Mouse (Mus musculus) kidney, adult 2 months (tissue): ENCODE measurements at regions not wholly inside any gene's neighbourhood (a gene's known extent, or its start where the extent isn't known, plus 50 kb on each side); places are given as distances from the start of the nearest gene placed in this dataset.

Source experiments
- CTCF ChIP-seq: fragments of 200-500 bp; conservative IDR thresholded peaks from 2 replicates; pipeline ENCODE4 v1.5.1; 2011; ENCODE audit warnings: low read depth, mild to moderate bottlenecking, control low read depth, low read length, moderate library complexity, mixed read lengths; ENCODE audit not compliant: insufficient read depth, insufficient read length
- POLR2A ChIP-seq: fragments of 200-500 bp; IDR thresholded peaks from one replicate; pipeline ENCODE4 v1.6.1; 2011; ENCODE audit warnings: low read depth, low read length, control low read depth

GRCm38 (mm10) chr10:39218151-39218550 lies 54.6 kb upstream of the Ccn6 start:
- TF ChIP-seq CTCF: no peak
- no peak for TF ChIP-seq POLR2A
